Comparison of ENCODE assay signal across 21 mouse cellular contexts in genomic region chr5:67295029-67295428, GRCm38 (mm10). TPM values are rescaled to one million over a fixed set of nuclear protein-coding genes. Genes with fewer than 3 reads are reported as not detected.
DNase-seq lines count a peak whose midpoint lies in the region; ATAC-seq and TF ChIP-seq lines count a peak whose summit lies in the region.
"Had no signal": no experiment of that assay in that cellular context is flagged by ENCODE, and none has a peak within 500 bp of the region (broad histone marks: within the 10 kb centered on the region; RNA-seq: fewer than 3 reads in every experiment).

No protein-coding gene starts in this region.

- TF ChIP-seq EP300 in stomach, postnatal 0 days (optimal IDR thresholded peaks at IDR 0.05), result no peak

- H3K4me2 ChIP-seq in stomach, embryonic 15.5 days, result no peak overlapping the region
- no peak overlapping the region for H3K4me2 ChIP-seq in stomach, postnatal 0 days (replicated peaks; ENCODE audit: low read depth)
- H3K4me2 ChIP-seq in liver, embryonic 15.5 days, result peak overlapping the region; percentile 45
- H3K4me2 ChIP-seq in intestine, postnatal 0 days (replicated peaks; ENCODE audit: low read depth), result no peak overlapping the region
- H3K4me2 ChIP-seq: embryonic facial prominence, embryonic 15.5 days; hindbrain, embryonic 14.5 days; neural tube, embryonic 12.5 days had no signal

- no peaks in the 10 kb centered on the region for H3K9me3 ChIP-seq in stomach, embryonic 15.5 days
- no peaks in the 10 kb centered on the region for H3K9me3 ChIP-seq in stomach, postnatal 0 days (ENCODE audit: control insufficient read depth, low read length)
- no peaks in the 10 kb centered on the region for H3K9me3 ChIP-seq in liver, embryonic 15.5 days (replicated peaks)
- H3K9me3 ChIP-seq in intestine, postnatal 0 days (ENCODE audit: control insufficient read depth), result no peaks in the 10 kb centered on the region
- H3K9me3 ChIP-seq: embryonic facial prominence, embryonic 15.5 days; limb, embryonic 10.5 days; neural tube, embryonic 12.5 days had no signal

- no peaks in the 10 kb centered on the region for H3K36me3 ChIP-seq in stomach, embryonic 15.5 days
- no peaks in the 10 kb centered on the region for H3K36me3 ChIP-seq in stomach, postnatal 0 days (ENCODE audit: control insufficient read depth, insufficient read depth, low read length)
- peaks cover 50% of the 10 kb centered on the region for H3K36me3 ChIP-seq in liver, embryonic 15.5 days (replicated peaks)
- H3K36me3 ChIP-seq in intestine, postnatal 0 days (ENCODE audit: control insufficient read depth, insufficient read depth), result peaks cover 14% of the 10 kb centered on the region; the same call in 1 of the 2 replicates
- H3K36me3 ChIP-seq: embryonic facial prominence, embryonic 15.5 days had no signal

- no peaks in the 10 kb centered on the region for H3K27me3 ChIP-seq in stomach, embryonic 15.5 days (replicated peaks)
- no peaks in the 10 kb centered on the region for H3K27me3 ChIP-seq in stomach, postnatal 0 days (ENCODE audit: control insufficient read depth, insufficient read depth, low read length)
- no peaks in the 10 kb centered on the region for H3K27me3 ChIP-seq in liver, embryonic 15.5 days
- H3K27me3 ChIP-seq in intestine, postnatal 0 days (replicated peaks; ENCODE audit: control insufficient read depth, insufficient read depth, low read length), result no peaks in the 10 kb centered on the region
- H3K27me3 ChIP-seq: embryonic facial prominence, embryonic 15.5 days; neural tube, embryonic 12.5 days had no signal

- TF ChIP-seq CTCF in stomach, postnatal 0 days (IDR thresholded peaks at IDR 0.05; ENCODE audit: low read depth), result no peak
- TF ChIP-seq CTCF in intestine, postnatal 0 days (IDR thresholded peaks at IDR 0.05; ENCODE audit: low read depth), result no peak

- H3K27ac ChIP-seq in stomach, embryonic 15.5 days, result no peak overlapping the region
- no peak overlapping the region for H3K27ac ChIP-seq in stomach, postnatal 0 days (replicated peaks)
- peak overlapping the region; percentile 66 for H3K27ac ChIP-seq in liver, embryonic 15.5 days (replicated peaks)
- no peak overlapping the region for H3K27ac ChIP-seq in intestine, postnatal 0 days (ENCODE audit: low read depth, low read length)
- H3K27ac ChIP-seq: embryonic facial prominence, embryonic 15.5 days; hindbrain, embryonic 14.5 days; limb, embryonic 10.5 days; neural tube, embryonic 12.5 days had no signal

- WGBS in stomach, embryonic 15.5 days, result 54% methylated on average over 3 of the region's 3 CpGs
- WGBS in stomach, postnatal 0 days, result 44% methylated on average over 3 of the region's 3 CpGs
- WGBS in liver, embryonic 15.5 days (ENCODE audit: insufficient replicate concordance), result 30% methylated on average over 3 of the region's 3 CpGs
- 52% methylated on average over 3 of the region's 3 CpGs for WGBS in intestine, postnatal 0 days

- H3K4me3 ChIP-seq in stomach, embryonic 15.5 days (replicated peaks), result no peak overlapping the region
- H3K4me3 ChIP-seq in stomach, postnatal 0 days (ENCODE audit: low read depth, low read length), result no peak overlapping the region
- no peak overlapping the region for H3K4me3 ChIP-seq in liver, embryonic 15.5 days (replicated peaks)
- H3K4me3 ChIP-seq in intestine, postnatal 0 days (ENCODE audit: low read depth, low read length), result no peak overlapping the region
- H3K4me3 ChIP-seq: embryonic facial prominence, embryonic 15.5 days; limb, embryonic 10.5 days; neural tube, embryonic 12.5 days had no signal

- DNase-seq in stomach, postnatal 0 days (ENCODE audit: low spot score), result no peak
- no peak for DNase-seq in neural tube, embryonic 10.5 days (ENCODE audit: extremely low spot score, low spot score)
- DNase-seq in spleen, postnatal 36 days (ENCODE audit: low spot score in 2 of 2), result no peak
- DNase-seq: adrenal gland, postnatal 10 days; cerebellum, adult 9-10 months; heart, postnatal 4 days; kidney, adult 8-10 months; midbrain, embryonic 14.5 days; right cerebral cortex, postnatal 14 days; spleen, adult 18-20 months; thymus, adult 18-20 months; thymus, postnatal 36 days had no signal

- no peaks in the 10 kb centered on the region for H3K4me1 ChIP-seq in stomach, embryonic 15.5 days
- H3K4me1 ChIP-seq in stomach, postnatal 0 days (replicated peaks; ENCODE audit: control insufficient read depth, insufficient read depth), result no peaks in the 10 kb centered on the region
- peaks cover 40% of the 10 kb centered on the region for H3K4me1 ChIP-seq in liver, embryonic 15.5 days (replicated peaks)
- H3K4me1 ChIP-seq in intestine, postnatal 0 days (replicated peaks; ENCODE audit: control insufficient read depth, insufficient read depth, low read length), result no peaks in the 10 kb centered on the region
- H3K4me1 ChIP-seq: embryonic facial prominence, embryonic 15.5 days; limb, embryonic 10.5 days; neural tube, embryonic 12.5 days had no signal

- no peak overlapping the region for H3K9ac ChIP-seq in stomach, embryonic 15.5 days
- H3K9ac ChIP-seq in stomach, postnatal 0 days (ENCODE audit: low read length), result no peak overlapping the region
- H3K9ac ChIP-seq in liver, embryonic 15.5 days, result peak overlapping the region; percentile 8; the same call in 1 of the 2 replicates
- no peak overlapping the region for H3K9ac ChIP-seq in intestine, postnatal 0 days (ENCODE audit: low read depth, low read length)
- H3K9ac ChIP-seq: embryonic facial prominence, embryonic 15.5 days; hindbrain, embryonic 14.5 days; neural tube, embryonic 12.5 days had no signal

- ATAC-seq in stomach, embryonic 15.5 days (ENCODE audit: insufficient read depth, low FRiP score, low read depth), result peak; percentile 43; the same call in 1 of the 2 replicates
- ATAC-seq in stomach, postnatal 0 days (ENCODE audit: low FRiP score, low TSS enrichment), result no peak
- peak; percentile 90 for ATAC-seq in erythroid progenitor cell, adult 5-6 weeks (replicated peaks; ENCODE audit: low FRiP score, poor library complexity, severe bottlenecking)
- ATAC-seq in liver, embryonic 15.5 days (ENCODE audit: insufficient read depth), result peak; percentile 81
- no peak; the same call in 1 of the 2 replicates for ATAC-seq in intestine, postnatal 0 days
- ATAC-seq: lung, postnatal 0 days had no signal

RNA-seq across cellular contexts. Expression of gene Slc30a9, which starts 11.7 kb away (rescaled TPM):
- polyA plus RNA-seq in stomach, embryonic 15.5 days (2015; fragmentation: Nextera tagmentation; extraction: Ambion mirVana), result 88.2 and 91.1 TPM in 2 replicates
- polyA plus RNA-seq in stomach, postnatal 0 days (2015; fragmentation: Nextera tagmentation; extraction: Ambion mirVana), result 54.0 and 56.2 TPM in 2 replicates
- total RNA-seq in erythroid progenitor cell, adult 5-6 weeks (2015; ENCODE audit: low replicate concordance), result 167 and 177 TPM in 2 replicates
- 158 and 226 TPM in 2 replicates for total RNA-seq in erythroid progenitor cell, adult 5-6 weeks (2017; ENCODE audit: low replicate concordance)
- polyA plus RNA-seq in liver, embryonic 15.5 days (2015; fragmentation: Nextera tagmentation; extraction: Ambion mirVana), result 52.7 and 53.4 TPM in 2 replicates
- 74.1 and 80.0 TPM in 2 replicates for polyA plus RNA-seq in intestine, postnatal 0 days (2015; fragmentation: Nextera tagmentation; extraction: Ambion mirVana)

RNA-seq across cellular contexts. Expression of gene Tmem33, which starts 34.7 kb away (rescaled TPM):
- 91.6 and 98.1 TPM in 2 replicates for polyA plus RNA-seq in stomach, embryonic 15.5 days (2015; fragmentation: Nextera tagmentation; extraction: Ambion mirVana)
- polyA plus RNA-seq in stomach, postnatal 0 days (2015; fragmentation: Nextera tagmentation; extraction: Ambion mirVana), result 98.1 and 106 TPM in 2 replicates
- total RNA-seq in erythroid progenitor cell, adult 5-6 weeks (2015; ENCODE audit: low replicate concordance), result 137 and 168 TPM in 2 replicates
- 49.8 and 56.7 TPM in 2 replicates for total RNA-seq in erythroid progenitor cell, adult 5-6 weeks (2017; ENCODE audit: low replicate concordance)
- polyA plus RNA-seq in liver, embryonic 15.5 days (2015; fragmentation: Nextera tagmentation; extraction: Ambion mirVana), result 78.7 and 79.7 TPM in 2 replicates
- 140 TPM in 2 replicates for polyA plus RNA-seq in intestine, postnatal 0 days (2015; fragmentation: Nextera tagmentation; extraction: Ambion mirVana)

Comparison
In these comparisons a context has a peak if more than half of its experiments do, and no peak if none do; other contexts are left out.
1. ATAC-seq: peak in stomach, embryonic 15.5 days (single experiment), erythroid progenitor cell, adult 5-6 weeks (single experiment) and liver, embryonic 15.5 days (single experiment); none in stomach, postnatal 0 days (single experiment) and intestine, postnatal 0 days (single experiment).